Mouse (Mus musculus) lung, postnatal 0 days (tissue): ENCODE measurements at regions not wholly inside any gene's neighbourhood (a gene's known extent, or its start where the extent isn't known, plus 50 kb on each side); places are given as distances from the start of the nearest gene placed in this dataset.
A peak's percentile ranks its signal among the peaks of the same experiment; 100 is the strongest.

Experiments used
- ATAC-seq: fragments of 200-750 bp; cut with Nextera tagmentation; 2 replicates; pipeline ENCODE4 v1.8.0; 2017; ENCODE audit warnings: moderate library complexity
- DNase-seq: peaks from one replicate; pipeline ENCODE4 v3.0.0-alpha.2; 2016; ENCODE audit warnings: low spot score
- H3K27ac ChIP-seq: fragments of 300-500 bp; sonication (generic); 2 replicates; pipeline ENCODE4 v1.5.1; 2014; ENCODE audit warnings: antibody characterized with exemption, mild to moderate bottlenecking, low read length, mixed read lengths
- H3K27me3 ChIP-seq: fragments of 300-500 bp; sonication (generic); replicated peaks from 2 replicates; pipeline ENCODE4 v1.6.1; 2014; ENCODE audit warnings: low read length, mixed read lengths; ENCODE audit not compliant: insufficient read depth
- H3K36me3 ChIP-seq: fragments of 300-500 bp; sonication (generic); 2 replicates; pipeline ENCODE4 v1.6.1; 2014; ENCODE audit warnings: low read length, mixed read lengths; ENCODE audit not compliant: insufficient read depth
- H3K4me1 ChIP-seq: fragments of 300-500 bp; sonication (generic); 2 replicates; pipeline ENCODE4 v1.6.1; 2014; ENCODE audit warnings: antibody characterized with exemption, low read depth, low read length, mixed read lengths; ENCODE audit not compliant: insufficient read depth
- H3K4me2 ChIP-seq: fragments of 300-500 bp; sonication (generic); replicated peaks from 2 replicates; pipeline ENCODE4 v1.6.1; 2014; ENCODE audit warnings: low read depth, mild to moderate bottlenecking, low read length, moderate library complexity, mixed read lengths
- H3K4me3 ChIP-seq: fragments of 300-500 bp; sonication (generic); 2 replicates; pipeline ENCODE4 v1.5.1; 2014; ENCODE audit warnings: low read depth, low read length
- H3K9ac ChIP-seq: fragments of 300-500 bp; sonication (generic); replicated peaks from 2 replicates; pipeline ENCODE4 v1.6.1; 2014; ENCODE audit warnings: low read depth, mild to moderate bottlenecking
- H3K9me3 ChIP-seq: fragments of 300-500 bp; sonication (generic); 2 replicates; pipeline ENCODE4 v1.6.1; 2016; ENCODE audit warnings: low read length, mixed read lengths
- CTCF ChIP-seq: IDR thresholded peaks from 2 replicates; pipeline ENCODE4 v1.5.1; 2016; ENCODE audit warnings: antibody characterized with exemption, mild to moderate bottlenecking
- EP300 ChIP-seq: IDR thresholded peaks from 2 replicates; pipeline ENCODE4 v1.6.1; 2016; ENCODE audit warnings: antibody characterized with exemption, mild to moderate bottlenecking, control low read depth
- WGBS: fragments of 180-500 bp; shearing (Covaris S2); extraction: QIAGEN DNeasy Blood & Tissue Kit; methylation state at CpG from one replicate; pipeline ENCODE4 v1.1.7; 2014; 5-methylcytosine and 5-hydroxymethylcytosine counted together

DNA sequence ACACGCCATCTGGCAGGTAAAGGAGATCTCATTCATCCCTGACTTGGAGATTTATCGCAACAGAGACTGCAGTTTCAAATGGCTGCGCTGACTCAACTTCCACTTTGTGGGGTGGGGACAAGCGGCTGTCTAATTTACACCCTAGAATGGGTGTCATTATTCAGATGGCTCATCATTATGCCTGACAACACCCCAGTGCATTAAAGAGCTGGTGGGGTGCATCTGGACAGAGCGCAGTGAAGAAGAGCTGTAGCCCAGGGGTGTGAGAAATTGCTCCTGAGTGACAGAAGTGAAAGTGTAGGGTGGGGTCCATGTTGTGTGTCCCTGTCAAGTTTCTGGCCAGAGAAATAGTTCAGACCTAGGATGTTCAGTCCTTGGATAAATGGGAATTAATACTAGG lies 314.0 kb upstream of the Arrdc4 start:
- no peak for TF ChIP-seq EP300
- no peak for TF ChIP-seq CTCF
- no peak for ATAC-seq
- 80% methylated on average over 5 of the region's 5 CpGs for WGBS
- H3K36me3 ChIP-seq = no peaks in the 10 kb centered on the region
- H3K4me3 ChIP-seq = no peak overlapping the region
- H3K27ac ChIP-seq = no peak overlapping the region
- H3K9ac ChIP-seq = no peak overlapping the region
- H3K27me3 ChIP-seq = no peaks in the 10 kb centered on the region
- no peak for DNase-seq
- no peak overlapping the region for H3K4me2 ChIP-seq
- H3K4me1 ChIP-seq = no peaks in the 10 kb centered on the region
- H3K9me3 ChIP-seq = no peaks in the 10 kb centered on the region

DNA sequence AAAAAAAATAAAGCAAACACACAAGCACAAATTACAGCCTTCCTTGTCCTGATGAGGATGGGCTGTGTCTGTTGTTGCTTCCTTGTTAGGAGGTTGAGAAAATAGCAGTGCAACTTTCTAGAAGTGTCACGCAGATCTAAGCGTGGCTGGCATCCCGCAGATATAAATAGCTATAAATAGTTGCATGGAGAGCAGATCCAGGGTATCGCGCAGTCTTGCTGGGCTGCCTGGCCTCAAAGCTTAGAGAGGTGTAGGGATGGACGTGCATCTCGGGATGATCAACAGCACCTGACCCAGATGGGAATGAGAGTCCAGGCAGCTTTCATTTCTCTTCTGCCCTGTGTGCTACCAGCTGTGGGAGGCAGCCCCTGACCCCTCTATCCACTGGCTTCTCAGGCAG lies 313.5 kb upstream of the Arrdc4 start:
- WGBS = 79% methylated on average over 7 of the region's 7 CpGs
- Histone ChIP-seq H3K27ac (no peak overlapping the region), H3K4me3 (no peak overlapping the region), H3K27me3 (no peaks in the 10 kb centered on the region), H3K9ac (no peak overlapping the region), H3K9me3 (no peaks in the 10 kb centered on the region), H3K4me1 (no peaks in the 10 kb centered on the region), H3K36me3 (no peaks in the 10 kb centered on the region), H3K4me2 (no peak overlapping the region)
- no peak for TF ChIP-seq EP300
- no peak for TF ChIP-seq CTCF
- DNase-seq (no peak), ATAC-seq (no peak)

DNA sequence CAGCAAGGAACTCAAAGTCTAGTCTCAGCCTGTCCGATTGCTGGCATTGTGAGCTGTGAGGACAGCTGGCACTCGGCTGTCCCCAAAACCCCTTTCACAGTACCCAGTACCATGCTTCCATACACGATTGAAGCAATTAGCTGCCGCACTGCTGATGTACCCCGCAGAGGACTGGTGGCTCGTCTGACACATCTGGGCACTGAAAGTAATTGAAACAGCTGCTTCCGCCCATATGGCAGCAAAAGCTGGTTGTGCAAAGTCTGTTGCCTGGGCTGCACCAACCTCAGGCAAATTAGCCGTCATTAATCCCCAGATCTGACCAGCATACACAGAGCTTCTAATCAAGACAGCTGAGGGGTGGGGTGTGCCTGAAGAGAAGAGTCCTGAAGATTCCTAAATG lies 313.1 kb upstream of the Arrdc4 start:
- no peak overlapping the region for H3K4me3 ChIP-seq
- no peak overlapping the region for H3K27ac ChIP-seq
- no peak overlapping the region for H3K9ac ChIP-seq
- no peak overlapping the region for H3K4me2 ChIP-seq
- H3K9me3 ChIP-seq = no peaks in the 10 kb centered on the region
- no peaks in the 10 kb centered on the region for H3K4me1 ChIP-seq
- DNase-seq (no peak), ATAC-seq (no peak)
- no peaks in the 10 kb centered on the region for H3K36me3 ChIP-seq
- H3K27me3 ChIP-seq = no peaks in the 10 kb centered on the region
- WGBS = 75% methylated on average over 8 of the region's 8 CpGs
- TF ChIP-seq CTCF (no peak), EP300 (no peak)

DNA sequence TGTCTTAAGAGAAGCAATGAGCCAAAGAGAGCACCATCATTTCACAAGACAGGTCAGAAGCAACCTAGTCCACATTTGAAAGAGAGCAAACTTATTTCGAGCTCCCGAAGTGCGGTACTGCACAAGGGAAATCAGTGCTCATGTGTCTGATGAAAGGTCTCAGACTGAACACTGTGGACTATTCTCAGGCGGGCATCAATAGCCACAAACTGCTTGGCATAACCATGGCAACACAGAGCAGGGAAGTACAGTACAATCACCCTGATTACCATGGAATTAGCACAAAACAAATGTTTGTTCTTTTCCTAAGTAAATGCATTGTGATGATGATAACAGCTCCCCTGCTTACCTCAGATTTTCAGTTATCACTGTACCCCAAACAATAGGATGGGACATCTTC lies 312.2 kb upstream of the Arrdc4 start:
- Histone ChIP-seq H3K4me2 (no peak overlapping the region), H3K27me3 (no peaks in the 10 kb centered on the region), H3K4me3 (no peak overlapping the region), H3K27ac (no peak overlapping the region), H3K36me3 (no peaks in the 10 kb centered on the region), H3K9ac (no peak overlapping the region), H3K4me1 (no peaks in the 10 kb centered on the region), H3K9me3 (no peaks in the 10 kb centered on the region)
- DNase-seq = no peak
- ATAC-seq = no peak
- TF ChIP-seq EP300 (no peak), CTCF (no peak)
- WGBS = 85% methylated on average over 4 of the region's 4 CpGs

DNA sequence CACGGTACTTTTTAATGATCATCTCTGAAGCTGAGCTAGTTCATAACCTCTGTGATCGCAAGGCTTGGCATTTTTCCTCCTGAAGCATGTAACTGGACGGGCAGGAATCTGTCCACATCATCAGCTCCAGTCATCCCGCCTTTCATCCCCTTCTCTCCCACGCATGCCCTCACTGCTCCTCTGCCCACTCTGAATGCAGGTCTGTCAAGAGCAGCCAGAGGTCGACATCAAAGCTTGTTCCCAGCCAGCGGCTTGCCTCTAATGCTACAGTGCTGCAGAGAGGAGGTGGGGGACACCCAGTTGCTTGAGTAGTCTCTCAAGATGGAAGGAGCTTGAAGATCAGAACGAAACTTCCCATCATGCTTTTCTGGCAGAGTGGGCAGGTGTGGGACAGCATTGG lies 267.5 kb upstream of the Arrdc4 start:
- WGBS = 43% methylated on average over 8 of the region's 8 CpGs
- H3K27me3 ChIP-seq = no peaks in the 10 kb centered on the region
- no peak for TF ChIP-seq CTCF
- no peak for TF ChIP-seq EP300

DNA sequence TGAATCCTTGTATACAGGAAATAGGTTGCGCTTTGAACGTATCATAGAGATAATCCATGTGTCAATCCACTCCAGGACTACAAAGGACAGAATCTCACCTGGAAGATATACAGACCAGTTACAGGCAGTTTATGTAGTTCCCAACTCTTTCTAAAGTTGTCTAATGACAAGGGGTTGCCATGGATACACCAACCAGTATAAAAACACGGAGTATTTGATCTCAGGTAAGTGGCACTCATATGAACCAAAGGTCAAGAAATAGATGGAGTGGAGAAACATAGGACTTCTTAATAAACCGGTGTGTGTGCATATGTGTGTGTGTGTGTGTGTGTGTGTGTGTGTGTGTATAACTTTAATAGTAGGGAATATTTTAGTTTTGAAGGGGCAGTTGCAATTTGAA lies 266.0 kb upstream of the Arrdc4 start:
- ATAC-seq (peak; percentile 57; the same call in 1 of the 2 replicates), DNase-seq (peak; percentile 47)
- Histone ChIP-seq H3K9me3 (no peaks in the 10 kb centered on the region), H3K4me2 (no peak overlapping the region), H3K9ac (no peak overlapping the region), H3K36me3 (no peaks in the 10 kb centered on the region), H3K4me3 (no peak overlapping the region), H3K27ac (no peak overlapping the region), H3K27me3 (no peaks in the 10 kb centered on the region), H3K4me1 (no peaks in the 10 kb centered on the region)
- TF ChIP-seq CTCF (no peak), EP300 (no peak)
- WGBS = 58% methylated on average over 4 of the region's 4 CpGs

More for the DNA sequence above, 267.5 kb upstream of the Arrdc4 start:
- no peak overlapping the region for H3K9ac ChIP-seq
- H3K27ac ChIP-seq = no peak overlapping the region
- no peak overlapping the region for H3K4me2 ChIP-seq
- H3K36me3 ChIP-seq = no peaks in the 10 kb centered on the region
- DNase-seq (no peak), ATAC-seq (no peak)
- H3K4me1 ChIP-seq = no peaks in the 10 kb centered on the region
- H3K9me3 ChIP-seq = no peaks in the 10 kb centered on the region
- H3K4me3 ChIP-seq = no peak overlapping the region

DNA sequence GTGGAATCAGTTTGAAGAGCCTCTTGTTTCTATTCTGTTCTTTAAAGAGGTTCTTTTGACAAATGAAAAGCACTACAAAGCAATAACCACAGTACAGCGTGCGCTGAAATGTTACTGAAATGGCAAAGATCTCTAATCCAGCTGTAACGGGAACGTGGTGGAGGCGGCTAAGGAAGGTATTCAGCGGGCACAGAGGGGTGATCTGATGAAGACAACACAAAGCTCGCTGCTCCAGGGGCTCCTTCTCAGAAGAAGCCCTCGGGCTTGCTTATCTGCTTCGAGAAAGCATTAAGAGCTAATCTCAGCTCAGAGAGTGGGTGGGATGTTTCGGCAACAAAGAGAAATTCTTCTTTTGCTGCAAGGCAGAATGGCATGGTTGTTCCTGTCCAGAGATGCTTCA lies 258.2 kb upstream of the Arrdc4 start:
- no peaks in the 10 kb centered on the region for H3K27me3 ChIP-seq
- H3K4me2 ChIP-seq = no peak overlapping the region
- no peak for TF ChIP-seq EP300
- TF ChIP-seq CTCF = no peak
- no peak for DNase-seq
- no peak for ATAC-seq
- H3K27ac ChIP-seq = no peak overlapping the region
- H3K4me1 ChIP-seq = no peaks in the 10 kb centered on the region
- no peaks in the 10 kb centered on the region for H3K36me3 ChIP-seq
- H3K9ac ChIP-seq = no peak overlapping the region
- 60% methylated on average over 10 of the region's 10 CpGs for WGBS
- no peak overlapping the region for H3K4me3 ChIP-seq
- no peaks in the 10 kb centered on the region for H3K9me3 ChIP-seq
